Mouse (Mus musculus): Measurements from ENCODE around the gene Hoxd9. TPM values are rescaled to one million over a fixed set of nuclear protein-coding genes. Genes with fewer than 3 reads are reported as not detected.

Gene Hoxd9
- not detected for polyA plus RNA-seq (2017; shearing (Covaris generic))

GRCm38 (mm10) chr2:74697567-74698121 lies at the start of gene Hoxd9:
Gene Hoxd9 (plus strand): TSS chr2:74697727.
- ATAC-seq, result peak; percentile 42

- no peak for ATAC-seq
These were observed 44.6 kb upstream of the Hoxd9 start for GRCm38 (mm10) chr2:74652996-74653340.

- ATAC-seq, result no peak
These were observed 43.6 kb upstream of the Hoxd9 start for GRCm38 (mm10) chr2:74653781-74654535.

GRCm38 (mm10) chr2:74654743-74655419 lies 42.6 kb upstream of the Hoxd9 start:
- ATAC-seq, result no peak

DNA sequence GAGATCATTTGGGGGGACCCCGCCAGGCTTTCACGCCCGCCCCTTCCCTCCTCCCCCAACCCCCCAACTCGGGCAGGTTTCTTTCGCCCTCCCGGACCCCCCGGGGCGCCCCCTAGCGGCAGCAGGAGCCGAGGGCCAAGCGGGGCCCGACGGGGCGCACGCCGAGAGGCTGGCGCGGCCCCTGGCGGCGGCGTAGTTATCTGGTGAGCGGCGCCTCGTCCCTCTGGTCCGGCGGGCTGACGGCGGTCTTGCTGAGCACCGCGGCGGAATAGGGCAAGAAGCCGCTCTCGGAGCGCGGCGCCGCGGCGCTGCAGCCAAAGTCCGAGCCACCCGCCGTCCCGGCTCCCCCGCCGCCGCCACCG lies 42.1 kb upstream of the Hoxd9 start:
- ATAC-seq, result no peak

GRCm38 (mm10) chr2:74655821-74656631 lies 41.5 kb upstream of the Hoxd9 start:
- peak; percentile 48 for ATAC-seq

GRCm38 (mm10) chr2:74656632-74657021 lies 40.9 kb upstream of the Hoxd9 start:
- ATAC-seq, result no peak

GRCm38 (mm10) chr2:74657251-74658023 lies 40.1 kb upstream of the Hoxd9 start:
- ATAC-seq, result peak; percentile 53

GRCm38 (mm10) chr2:74658024-74658666 lies 39.4 kb upstream of the Hoxd9 start:
- ATAC-seq, result no peak

- ATAC-seq, result no peak
These were observed 38.7 kb upstream of the Hoxd9 start for GRCm38 (mm10) chr2:74658667-74659371.

DNA sequence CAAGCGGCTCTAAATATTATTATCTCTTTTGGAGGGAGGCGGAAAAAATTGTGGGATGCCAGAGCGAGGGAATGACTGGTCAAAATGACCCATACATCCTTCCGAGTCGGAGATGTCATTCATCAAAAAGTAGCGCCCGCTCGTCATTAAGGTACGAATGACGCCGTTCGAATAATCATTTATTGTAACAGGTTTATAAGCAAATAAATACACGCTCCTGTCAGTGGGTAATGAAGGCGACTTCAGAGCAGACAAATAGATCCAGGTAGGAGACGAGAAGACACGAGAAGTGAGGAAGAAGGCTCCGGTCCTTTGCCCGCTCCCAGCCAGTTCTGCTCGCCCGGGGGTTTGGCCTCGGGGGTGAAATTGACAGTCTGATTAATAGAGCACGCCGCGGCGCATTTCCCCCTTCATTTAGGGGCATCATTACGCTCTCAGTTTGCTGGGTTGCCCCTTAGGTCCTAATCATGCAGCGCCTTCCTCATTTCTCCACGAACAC lies 38.0 kb upstream of the Hoxd9 start, which contains the start of gene Evx2:
TSS of gene Evx2 (minus strand) at position 51 of the 499 bp plus-strand sequence.
- no peak for ATAC-seq

DNA sequence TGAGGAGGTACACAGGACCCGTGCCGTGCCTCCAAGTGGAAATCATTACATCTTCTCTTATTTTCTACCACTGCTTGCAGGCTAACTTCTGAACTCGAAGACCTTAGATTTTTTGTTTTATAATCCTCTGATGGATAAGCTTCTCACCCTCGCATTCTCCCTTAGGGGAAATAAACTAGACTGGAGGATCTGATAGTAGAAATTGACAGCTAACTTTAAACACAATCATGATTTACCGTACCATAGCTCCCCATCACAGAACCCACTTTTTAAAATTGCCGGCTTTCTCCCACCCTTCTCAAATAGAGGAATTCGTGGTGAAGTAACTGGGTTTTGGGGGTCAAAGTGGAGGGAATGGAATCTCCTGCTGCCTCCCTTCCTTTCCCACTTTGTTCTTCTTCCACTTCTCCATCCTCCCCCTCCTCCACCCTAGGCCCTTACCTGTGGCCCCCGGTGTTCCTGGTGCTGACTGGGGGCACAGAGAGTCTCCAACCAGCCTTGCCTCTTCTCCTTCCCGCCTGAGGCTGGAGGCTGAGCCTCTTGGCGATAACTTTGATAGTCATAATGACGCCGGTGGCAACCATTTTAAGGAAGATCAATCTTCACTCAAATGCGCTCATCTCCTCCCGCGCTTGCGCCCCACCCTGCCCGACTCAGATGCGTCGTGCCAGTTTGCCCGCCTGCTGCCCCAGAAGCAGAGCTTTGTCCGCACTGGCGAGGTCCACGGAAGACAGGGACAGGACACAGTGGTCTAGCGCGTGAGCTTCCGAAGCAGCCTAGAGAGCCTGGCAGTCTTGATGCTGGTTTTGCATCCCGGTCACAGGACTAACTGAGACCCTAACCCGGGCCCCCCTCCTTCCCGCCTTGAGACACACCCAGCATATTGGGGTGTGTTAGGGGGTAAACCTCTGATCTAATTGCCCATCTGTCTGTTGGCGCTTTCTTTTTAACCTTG lies 36.8 kb upstream of the Hoxd9 start:
- no peak for ATAC-seq

GRCm38 (mm10) chr2:74661685-74662084 lies 35.8 kb upstream of the Hoxd9 start:
- ATAC-seq, result no peak

- peak; percentile 55 for ATAC-seq
These were observed 34.1 kb upstream of the Hoxd9 start for GRCm38 (mm10) chr2:74663291-74663925.

GRCm38 (mm10) chr2:74666411-74666810 lies 31.1 kb upstream of the Hoxd9 start:
- no peak for ATAC-seq

DNA sequence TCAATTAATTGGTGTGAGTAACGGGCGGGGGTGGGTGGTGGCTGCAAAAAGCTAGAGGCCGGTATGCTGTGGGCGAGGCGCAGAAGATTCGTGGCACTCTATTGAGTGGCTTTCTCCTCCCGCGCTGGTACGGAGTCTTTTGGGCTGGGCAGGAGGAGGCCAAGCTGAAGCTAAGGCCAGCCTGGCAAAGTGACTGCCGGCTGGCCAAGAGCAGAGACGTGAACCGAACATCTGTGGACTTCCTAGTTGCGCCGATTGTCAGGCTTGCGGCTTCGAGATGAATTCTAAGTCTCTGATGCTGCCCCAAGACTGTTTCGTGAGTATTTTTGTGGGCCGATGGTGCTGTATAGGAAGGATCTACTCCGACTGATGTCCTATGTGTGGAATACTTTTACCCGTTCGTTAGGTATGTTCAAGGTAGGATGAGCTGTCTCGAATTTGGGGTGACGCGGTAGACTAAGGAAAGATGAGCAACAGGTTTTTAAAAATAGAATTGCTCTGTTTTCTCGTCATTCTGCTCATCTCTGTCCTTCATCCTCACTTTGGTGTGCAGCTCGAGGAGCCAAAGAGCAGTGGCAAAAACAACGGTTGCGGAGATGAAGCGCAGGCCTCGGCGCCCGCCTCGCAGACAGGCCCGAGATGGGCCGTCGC lies 30.2 kb upstream of the Hoxd9 start:
- ATAC-seq, result no peak

- no peak for ATAC-seq
These were observed 29.6 kb upstream of the Hoxd9 start, which contains the start of gene Hoxd13 for GRCm38 (mm10) chr2:74667842-74668357. Gene Hoxd13 (plus strand): TSS chr2:74668310.

Data from CD4-positive, CD25-positive, alpha-beta regulatory T cell, adult 4 months (primary cell).